Mouse (Mus musculus) brain, embryonic 14.5 days (tissue): ENCODE data around the gene Fndc3b.

Source experiments
- CTCF ChIP-seq: fragments of 200-500 bp; IDR thresholded peaks from 2 replicates; pipeline ENCODE4 v1.5.1; 2012; ENCODE audit warnings: inconsistent platforms, mild to moderate bottlenecking, moderate library complexity, borderline replicate concordance; ENCODE audit not compliant: insufficient read depth, insufficient read length; ENCODE audit errors: extremely low read depth
- POLR2A ChIP-seq: fragments of 200-500 bp; IDR thresholded peaks from 2 replicates; pipeline ENCODE4 v1.6.1; 2012; ENCODE audit warnings: mild to moderate bottlenecking, inconsistent platforms, borderline replicate concordance; ENCODE audit not compliant: poor library complexity, insufficient read depth, insufficient read length, severe bottlenecking; ENCODE audit errors: extremely low read depth

- no peak for TF ChIP-seq POLR2A
- TF ChIP-seq CTCF, result no peak
Measured at GRCm38 (mm10) chr3:27728798-27729782, 18.0 kb upstream of the Fndc3b start.
